Mouse (Mus musculus) intestine, embryonic 16.5 days (tissue): ENCODE measurements at regions not wholly inside any gene's neighbourhood (a gene's known extent, or its start where the extent isn't known, plus 50 kb on each side); places are given as distances from the start of the nearest gene placed in this dataset.

Experiments
- ATAC-seq: fragments of 200-750 bp; cut with Nextera tagmentation; 2 replicates; pipeline ENCODE4 v1.8.0; 2017; ENCODE audit warnings: moderate TSS enrichment, moderate library complexity
- H3K27ac ChIP-seq: fragments of 300-500 bp; sonication (generic); 2 replicates; pipeline ENCODE4 v1.5.1; 2014; ENCODE audit warnings: mild to moderate bottlenecking, low read length
- H3K27me3 ChIP-seq: fragments of 300-500 bp; sonication (generic); replicated peaks from 2 replicates; pipeline ENCODE4 v1.6.1; 2014; ENCODE audit warnings: low read length, control low read depth, mixed read lengths; ENCODE audit not compliant: control insufficient read depth, insufficient read depth
- H3K36me3 ChIP-seq: fragments of 300-500 bp; sonication (generic); 2 replicates; pipeline ENCODE4 v1.6.1; 2014; ENCODE audit warnings: low read length, control low read depth; ENCODE audit not compliant: control insufficient read depth, insufficient read depth
- H3K4me1 ChIP-seq: fragments of 300-500 bp; sonication (generic); 2 replicates; pipeline ENCODE4 v1.6.1; 2014; ENCODE audit warnings: low read length, control low read depth, mixed read lengths; ENCODE audit not compliant: control insufficient read depth, insufficient read depth
- H3K4me2 ChIP-seq: fragments of 300-500 bp; sonication (generic); 2 replicates; pipeline ENCODE4 v1.6.1; 2014; ENCODE audit warnings: low read depth, low read length, control low read depth
- H3K4me3 ChIP-seq: fragments of 300-500 bp; sonication (generic); 2 replicates; pipeline ENCODE4 v1.5.1; 2014; ENCODE audit warnings: mild to moderate bottlenecking, low read length
- H3K9ac ChIP-seq: fragments of 300-500 bp; sonication (generic); 2 replicates; pipeline ENCODE4 v1.6.1; 2014; ENCODE audit warnings: low read depth, low read length
- H3K9me3 ChIP-seq: fragments of 300-500 bp; sonication (generic); 2 replicates; pipeline ENCODE4 v1.6.1; 2016; ENCODE audit warnings: low read length, control low read depth; ENCODE audit not compliant: control insufficient read depth
- WGBS: fragments of 180-500 bp; shearing (Covaris S2); extraction: QIAGEN DNeasy Blood & Tissue Kit; methylation state at CpG from one replicate; pipeline ENCODE4 v1.1.7; 2014; 5-methylcytosine and 5-hydroxymethylcytosine counted together

GRCm38 (mm10) chr2:166246401-166247189 is 91.1 kb upstream of the Sulf2 start:
- H3K27me3 ChIP-seq = no peaks in the 10 kb centered on the region
- H3K4me3 ChIP-seq = no peak overlapping the region
- H3K4me2 ChIP-seq = no peak overlapping the region
- no peak overlapping the region for H3K9ac ChIP-seq
- no peaks in the 10 kb centered on the region for H3K36me3 ChIP-seq
- whole genome bisulfite sequencing = 69% methylated on average over 17 of the region's 17 CpGs
- H3K9me3 ChIP-seq = no peaks in the 10 kb centered on the region
- no peak overlapping the region for H3K27ac ChIP-seq
- ATAC-seq = peak; percentile 58
- peaks cover 18% of the 10 kb centered on the region for H3K4me1 ChIP-seq

- Histone ChIP-seq H3K9ac (no peak overlapping the region), H3K4me1 (peaks cover 13% of the 10 kb centered on the region; the same call in 1 of the 2 replicates), H3K36me3 (no peaks in the 10 kb centered on the region), H3K4me3 (no peak overlapping the region), H3K27me3 (no peaks in the 10 kb centered on the region), H3K9me3 (no peaks in the 10 kb centered on the region), H3K27ac (no peak overlapping the region), H3K4me2 (no peak overlapping the region)
- 42% methylated on average over 8 of the region's 8 CpGs for WGBS
- ATAC-seq = 0 out of 2 replicates have a peak, but pooled peaks have one; percentile 22
Observed at GRCm38 (mm10) chr2:166245219-166245618, 89.8 kb upstream of the Sulf2 start.

DNA sequence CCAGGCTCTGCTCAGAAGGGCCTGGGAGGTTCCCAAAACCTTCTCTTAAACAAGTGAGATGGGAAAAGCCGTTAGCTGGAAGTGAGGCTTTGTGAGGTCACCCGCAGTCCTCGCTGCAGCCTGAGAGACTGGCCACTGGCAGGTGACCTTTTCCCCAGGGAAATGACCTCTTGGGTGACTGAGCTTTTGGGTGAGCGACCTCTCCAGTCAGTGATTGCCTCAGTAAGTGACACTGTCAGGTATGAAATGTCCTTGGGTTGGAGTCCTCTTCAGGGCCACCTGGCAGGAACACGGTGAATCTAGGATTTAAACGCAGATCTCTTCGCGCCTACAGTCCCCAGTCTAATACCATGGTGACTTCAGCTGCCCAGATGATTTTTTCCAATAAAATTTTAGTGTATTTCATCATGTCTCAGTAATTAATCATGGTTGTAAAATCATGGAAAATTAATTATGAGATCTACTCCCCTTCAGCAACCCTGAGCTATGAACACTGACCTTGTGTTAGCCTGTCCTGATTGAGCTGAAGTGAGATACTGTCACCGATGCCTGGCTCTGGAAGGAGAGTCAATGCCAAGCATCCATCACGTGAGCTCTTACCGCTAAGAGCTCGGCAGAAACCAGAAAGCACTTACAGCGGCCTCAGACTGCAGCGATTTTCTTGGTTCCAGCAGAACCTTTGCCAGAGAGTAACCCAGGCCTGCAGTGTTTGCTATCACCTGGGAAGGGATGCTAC is 87.5 kb upstream of the Sulf2 start:
- no peak for ATAC-seq
- Histone ChIP-seq H3K9me3 (no peaks in the 10 kb centered on the region), H3K36me3 (no peaks in the 10 kb centered on the region), H3K9ac (no peak overlapping the region), H3K27ac (no peak overlapping the region), H3K4me3 (no peak overlapping the region), H3K27me3 (no peaks in the 10 kb centered on the region), H3K4me2 (no peak overlapping the region), H3K4me1 (peaks cover 6% of the 10 kb centered on the region; the same call in 1 of the 2 replicates)
- WGBS = 66% methylated on average over 14 of the region's 14 CpGs

GRCm38 (mm10) chr2:166241310-166241709 is 85.8 kb upstream of the Sulf2 start:
- no peaks in the 10 kb centered on the region for H3K9me3 ChIP-seq
- H3K4me3 ChIP-seq = no peak overlapping the region
- 98% methylated on average over 3 of the region's 3 CpGs for WGBS
- H3K9ac ChIP-seq = no peak overlapping the region
- peaks cover 9% of the 10 kb centered on the region; the same call in 1 of the 2 replicates for H3K4me1 ChIP-seq
- no peak overlapping the region for H3K27ac ChIP-seq
- no peak for ATAC-seq
- no peak overlapping the region for H3K4me2 ChIP-seq
- H3K36me3 ChIP-seq = no peaks in the 10 kb centered on the region
- no peaks in the 10 kb centered on the region for H3K27me3 ChIP-seq

GRCm38 (mm10) chr2:166240056-166240455 is 84.6 kb upstream of the Sulf2 start:
- no peaks in the 10 kb centered on the region for H3K36me3 ChIP-seq
- no peaks in the 10 kb centered on the region for H3K27me3 ChIP-seq
- no peak overlapping the region for H3K4me3 ChIP-seq
- WGBS = 82% methylated on average over 4 of the region's 4 CpGs
- H3K4me1 ChIP-seq = peaks cover 9% of the 10 kb centered on the region; the same call in 1 of the 2 replicates
- H3K9ac ChIP-seq = no peak overlapping the region
- no peak overlapping the region; the same call in 1 of the 2 replicates for H3K27ac ChIP-seq
- no peak overlapping the region for H3K4me2 ChIP-seq
- no peak for ATAC-seq
- H3K9me3 ChIP-seq = no peaks in the 10 kb centered on the region

DNA sequence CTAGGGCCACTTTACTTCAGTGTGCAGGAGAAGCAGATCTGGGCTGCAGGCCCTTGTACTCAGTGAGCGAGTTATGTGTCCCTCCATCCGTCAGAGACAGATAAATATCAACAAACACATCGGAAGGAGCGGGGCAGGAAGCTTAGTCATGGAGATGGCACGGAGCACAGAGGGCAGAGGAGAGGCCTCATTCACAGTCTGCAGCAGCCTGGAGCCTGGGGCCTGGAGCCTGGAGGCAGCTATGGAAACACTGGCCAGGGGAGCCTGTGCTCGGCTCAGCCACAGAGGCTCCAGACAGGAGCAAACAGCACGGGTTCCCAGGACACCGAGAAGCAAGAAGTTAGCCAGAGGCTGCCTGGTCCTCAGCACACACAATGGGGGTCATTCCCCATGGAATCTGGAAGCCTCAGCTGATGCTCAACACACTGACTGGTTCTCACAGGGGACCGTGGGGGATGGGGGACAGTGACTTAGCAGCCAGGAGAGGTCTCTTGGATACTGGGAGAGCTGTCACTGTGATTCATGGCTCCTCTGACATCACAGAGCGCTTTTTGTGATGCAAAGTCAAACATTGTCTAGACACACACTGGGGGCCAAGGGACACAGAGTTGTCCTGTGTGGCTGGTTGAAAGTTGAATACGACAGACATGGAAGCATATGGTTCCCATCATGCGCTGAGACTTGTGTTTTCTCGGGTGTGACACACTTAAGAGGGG is 82.2 kb upstream of the Sulf2 start:
- 0 out of 2 replicates have a peak overlapping the region, but pooled peaks have one; percentile 15 for H3K27ac ChIP-seq
- no peaks in the 10 kb centered on the region for H3K9me3 ChIP-seq
- peaks cover 10% of the 10 kb centered on the region for H3K4me1 ChIP-seq
- no peaks in the 10 kb centered on the region for H3K36me3 ChIP-seq
- H3K4me2 ChIP-seq = no peak overlapping the region
- ATAC-seq = peak; percentile 46
- no peak overlapping the region for H3K9ac ChIP-seq
- H3K27me3 ChIP-seq = no peaks in the 10 kb centered on the region
- 31% methylated on average over 13 of the region's 13 CpGs for WGBS
- no peak overlapping the region for H3K4me3 ChIP-seq

DNA sequence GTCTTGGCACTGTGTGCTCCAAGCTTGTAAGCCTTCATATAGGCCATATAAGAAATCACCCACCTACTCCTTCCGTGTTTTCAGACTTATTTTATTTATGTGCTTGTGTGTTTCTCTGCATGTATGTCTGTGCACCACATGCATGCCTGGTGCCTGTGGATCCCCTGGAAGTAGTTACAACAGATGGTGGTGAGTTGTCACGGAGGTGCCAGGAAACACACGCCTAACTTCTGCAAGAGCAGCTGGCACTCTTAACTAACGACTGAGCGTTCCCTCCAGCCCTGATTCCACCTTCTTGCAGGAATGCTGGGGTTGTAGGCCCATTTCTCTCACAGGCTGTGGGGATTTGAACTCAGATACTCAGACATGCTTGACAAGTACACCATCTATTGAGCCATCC is 80.6 kb upstream of the Sulf2 start:
- Histone ChIP-seq H3K4me1 (peaks cover 18% of the 10 kb centered on the region), H3K9me3 (no peaks in the 10 kb centered on the region), H3K27me3 (no peaks in the 10 kb centered on the region), H3K4me3 (no peak overlapping the region), H3K9ac (no peak overlapping the region), H3K36me3 (no peaks in the 10 kb centered on the region), H3K27ac (no peak overlapping the region), H3K4me2 (no peak overlapping the region)
- 82% methylated on average over 5 of the region's 5 CpGs for WGBS
- no peak for ATAC-seq

- no peaks in the 10 kb centered on the region for H3K36me3 ChIP-seq
- H3K4me1 ChIP-seq = peaks cover 18% of the 10 kb centered on the region
- no peaks in the 10 kb centered on the region for H3K9me3 ChIP-seq
- no peak overlapping the region for H3K9ac ChIP-seq
- no peaks in the 10 kb centered on the region for H3K27me3 ChIP-seq
- 83% methylated on average over 7 of the region's 7 CpGs for WGBS
- no peak overlapping the region for H3K27ac ChIP-seq
- ATAC-seq = no peak
- H3K4me3 ChIP-seq = no peak overlapping the region
- H3K4me2 ChIP-seq = no peak overlapping the region
Observed at GRCm38 (mm10) chr2:166234579-166235212, 79.2 kb upstream of the Sulf2 start.

DNA sequence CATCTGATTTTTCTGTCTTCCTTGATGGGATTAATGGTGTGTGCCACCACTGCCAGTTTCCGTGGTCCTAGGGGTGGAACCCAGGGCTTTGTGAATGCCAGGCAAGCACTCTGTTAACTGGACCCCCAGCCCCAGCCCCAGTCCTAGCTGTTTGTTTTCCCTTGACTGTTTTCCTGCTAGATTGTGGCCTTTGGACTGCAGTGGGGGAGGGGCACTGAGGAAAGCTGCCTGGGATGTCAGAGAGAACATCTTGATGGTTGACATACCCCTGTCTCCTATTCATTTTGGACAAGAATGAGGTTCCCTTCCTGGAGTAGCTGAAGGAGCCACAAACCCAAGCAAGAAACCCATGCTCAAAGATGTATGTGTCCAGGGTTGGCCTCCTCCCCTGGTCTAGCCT is 77.8 kb upstream of the Sulf2 start:
- Histone ChIP-seq H3K36me3 (no peaks in the 10 kb centered on the region), H3K27ac (no peak overlapping the region)

More for the DNA sequence above, 77.8 kb upstream of the Sulf2 start:
- no peak for ATAC-seq
- H3K4me3 ChIP-seq = no peak overlapping the region
- peaks cover 16% of the 10 kb centered on the region for H3K4me1 ChIP-seq
- no peak overlapping the region for H3K9ac ChIP-seq
- no peak overlapping the region for H3K4me2 ChIP-seq
- H3K9me3 ChIP-seq = no peaks in the 10 kb centered on the region
- WGBS = 84% methylated on average over 1 of the region's 1 CpGs
- H3K27me3 ChIP-seq = no peaks in the 10 kb centered on the region
